Mouse (Mus musculus) granulocyte monocyte progenitor cell, adult 5-6 weeks (primary cell): Measurements from ENCODE around the gene Rps29. TPM values are rescaled to one million over a fixed set of nuclear protein-coding genes. Genes with fewer than 3 reads are reported as not detected.

ENCODE experiments used
- ATAC-seq: replicated peaks from 2 replicates; pipeline ENCODE4 v1.8.0; 2016; ENCODE audit warnings: mild to moderate bottlenecking, moderate TSS enrichment, inconsistent platforms; ENCODE audit not compliant: poor library complexity, severe bottlenecking
- total RNA-seq, 2 experiments: library from RNA; stranded (forward) in 1 of 2; stranded (reverse) in 1 of 2; fragments of 200-712, 200-1000 nt in 1 of 2; fragments of >200 nt in 1 of 2; fragmentation: Nextera tagmentation in 1 of 2; gene quantifications; 2 replicates each; pipeline ENCODE4 v1.2.3; 2014 to 2017

Rps29 gene
- total RNA-seq (2014; fragmentation: Nextera tagmentation) (3,535 and 4,742 TPM in 2 replicates), total RNA-seq (2017) (1,829 and 1,856 TPM in 2 replicates)

- peak; percentile 91 for ATAC-seq
Observed at GRCm38 (mm10) chr12:69158765-69159577, at the start of gene Rps29. Rps29 (minus strand) TSS chr12:69159186.

- no peak for ATAC-seq
Observed at GRCm38 (mm10) chr12:69208520-69208919, 49.5 kb upstream of the Rps29 start.

GRCm38 (mm10) chr12:69207926-69208325 is 48.9 kb upstream of the Rps29 start:
- ATAC-seq = no peak

- ATAC-seq = no peak
Observed at GRCm38 (mm10) chr12:69207396-69207795, 48.4 kb upstream of the Rps29 start.

DNA sequence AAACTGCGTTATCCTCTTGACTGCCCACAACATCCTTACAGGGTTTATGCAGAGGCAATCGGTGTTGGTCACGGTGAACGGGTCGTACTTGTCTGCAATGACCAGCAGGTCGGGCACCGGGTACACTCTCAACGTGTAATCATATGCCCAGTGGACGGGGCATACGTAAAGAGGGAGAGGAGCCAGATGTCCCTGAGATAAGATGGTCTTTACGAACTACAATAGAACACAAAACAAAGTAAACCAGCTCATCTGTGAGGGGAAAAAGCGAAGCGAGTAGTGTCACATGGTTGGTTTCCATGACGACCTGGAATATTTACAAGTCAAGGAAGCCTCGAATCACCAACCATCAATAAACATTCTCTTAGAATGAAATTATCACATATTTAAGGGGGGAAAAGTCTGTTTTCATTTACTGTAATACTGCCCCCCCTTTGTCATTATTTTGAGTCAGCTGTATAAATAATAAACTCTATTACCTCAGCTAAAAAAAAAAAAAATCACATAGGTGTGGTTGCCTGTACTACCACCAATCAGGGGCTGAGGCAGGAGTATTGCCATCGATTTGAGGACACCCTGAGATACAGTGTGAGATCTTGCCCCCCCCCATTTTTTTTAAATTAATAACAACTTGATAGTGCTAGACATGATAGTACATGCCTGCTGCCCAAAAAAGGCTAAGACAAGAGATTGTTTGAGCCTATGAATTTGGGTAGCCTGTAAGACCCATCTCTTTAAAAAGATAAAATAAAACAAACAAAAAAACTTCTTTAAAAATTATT is 45.3 kb upstream of the Rps29 start, which contains the start of gene Gm49384:
Gene Gm49384 (minus strand): TSS at position 216 of the 782 bp plus-strand sequence.
- no peak for ATAC-seq

GRCm38 (mm10) chr12:69198985-69199384 is 40.0 kb upstream of the Rps29 start:
- ATAC-seq = no peak

DNA sequence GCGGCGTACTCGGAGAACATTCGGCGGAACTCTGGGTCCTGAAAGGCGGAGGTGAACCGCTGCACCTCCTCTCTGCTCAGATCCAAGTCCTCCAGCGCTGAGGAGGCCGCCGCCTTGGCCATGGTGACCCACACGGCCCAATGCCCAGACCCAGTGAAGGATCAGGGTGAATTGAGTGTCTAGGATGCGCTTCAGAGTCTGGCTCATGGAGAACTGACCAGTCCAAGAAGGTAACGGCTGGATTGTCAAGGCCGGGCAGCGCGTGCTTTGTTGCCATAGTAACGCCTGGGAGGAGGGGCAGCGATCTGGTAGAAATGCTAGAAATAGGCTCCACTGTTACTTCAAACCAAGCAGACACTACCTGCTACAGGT is 39.2 kb upstream of the Rps29 start, which contains the start of gene Dnaaf2:
Gene Dnaaf2 (minus strand): TSS at position 266 of the 372 bp plus-strand sequence.
- ATAC-seq = peak; percentile 21

DNA sequence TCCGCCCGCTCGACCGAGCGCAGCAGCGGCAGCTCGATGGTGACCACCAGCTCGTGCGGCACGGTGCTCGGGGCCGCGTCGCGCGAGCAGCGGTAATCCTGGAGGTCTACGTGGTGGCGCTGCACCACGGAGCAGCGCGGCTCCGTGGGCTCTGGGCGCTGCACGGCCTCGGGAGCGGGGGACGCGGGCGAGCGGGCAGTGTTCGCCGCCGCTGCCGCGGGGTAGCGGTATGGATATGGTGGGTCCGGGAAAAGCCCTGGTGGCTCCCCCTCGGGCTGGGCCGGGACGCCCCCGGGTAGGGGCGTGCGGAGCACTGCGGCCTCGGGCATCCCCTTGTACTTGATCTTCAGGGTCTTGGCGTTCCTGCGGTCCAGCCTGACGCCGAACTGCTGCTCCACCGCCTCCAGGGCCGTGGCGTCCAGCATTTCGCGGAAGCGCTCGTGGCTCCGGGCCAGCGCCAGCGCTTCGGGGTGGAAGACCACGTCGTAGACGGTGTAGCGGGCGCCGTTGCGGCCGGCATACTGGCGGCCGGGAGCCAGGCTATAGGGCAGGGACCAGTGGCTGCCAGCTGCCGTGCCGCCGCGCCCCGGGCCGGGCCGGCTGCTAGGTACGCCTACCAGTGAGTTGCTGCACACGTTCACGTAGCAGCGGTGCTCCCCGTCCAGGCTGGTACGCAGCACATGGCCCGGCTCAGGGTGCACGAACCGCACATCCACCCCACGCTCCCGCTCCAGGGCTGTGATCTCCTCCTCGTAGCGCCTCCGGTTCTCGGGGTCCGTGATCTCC is 38.6 kb upstream of the Rps29 start:
- ATAC-seq = peak; percentile 59

DNA sequence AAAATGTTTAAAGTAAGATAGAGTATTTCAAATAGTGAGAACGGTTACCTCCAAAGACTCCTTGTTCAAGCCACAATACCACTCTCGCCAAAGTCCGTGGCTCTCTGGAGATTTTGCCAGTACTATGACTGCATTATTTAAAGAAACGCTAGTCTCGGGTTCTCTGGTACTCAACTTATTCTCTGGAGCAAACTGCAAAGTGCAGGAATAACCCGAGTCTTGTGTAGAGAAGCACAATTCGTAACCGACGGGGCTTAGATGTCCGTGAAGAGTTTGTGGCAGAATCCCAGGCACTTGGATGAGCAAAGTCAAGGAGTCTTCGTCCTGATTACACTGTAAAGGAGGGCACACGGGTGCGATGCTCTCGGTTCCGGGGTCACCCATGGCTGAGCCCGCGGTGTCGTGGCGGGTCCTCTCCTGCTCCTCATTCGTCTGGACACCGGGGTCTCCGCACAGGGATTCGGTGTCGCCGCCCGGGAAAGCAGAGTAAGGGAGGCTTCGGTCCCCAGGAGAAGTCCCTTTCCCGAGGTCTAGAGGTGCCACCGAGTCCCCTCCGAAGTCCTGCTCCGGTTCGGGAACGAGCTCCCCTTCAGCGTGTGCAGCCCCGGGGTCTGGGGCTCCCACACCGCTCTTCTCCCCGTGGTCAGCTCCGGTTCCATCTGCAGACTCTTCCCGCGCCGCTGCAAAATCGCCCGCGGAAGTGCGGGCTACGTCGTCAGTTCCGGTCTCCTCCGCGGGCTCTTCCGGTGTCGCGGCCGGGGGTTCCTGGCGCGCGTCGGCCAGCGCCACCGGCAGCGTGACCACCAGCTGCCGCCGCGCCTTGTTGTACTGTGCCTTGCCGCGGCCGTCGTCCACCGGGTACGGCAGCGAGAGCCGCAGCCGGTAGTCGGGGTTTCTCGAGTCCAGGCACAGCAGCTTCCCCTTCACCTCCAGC is 37.7 kb upstream of the Rps29 start, which contains the start of gene Gm49383:
Gene Gm49383 (minus strand): TSS at position 661 of the 934 bp plus-strand sequence.
- ATAC-seq = peak; percentile 82

DNA sequence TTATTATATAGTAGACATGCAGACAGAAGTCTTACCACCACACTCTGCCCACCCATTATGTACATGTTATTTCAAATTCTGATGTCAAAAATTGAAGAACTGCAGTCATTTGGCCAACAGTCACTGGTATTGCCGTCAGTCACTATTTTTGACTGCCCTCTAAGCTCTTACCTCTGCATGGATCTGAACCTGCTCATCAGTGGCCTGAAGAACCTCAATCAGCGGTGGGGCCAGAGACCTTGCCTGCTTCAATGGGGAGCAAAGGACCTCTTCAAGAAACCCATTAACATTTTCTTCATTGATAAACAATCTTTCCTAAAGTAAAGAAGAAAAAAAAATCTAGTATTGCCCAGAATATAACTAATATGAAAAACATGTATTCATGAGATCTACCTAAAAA is 33.7 kb upstream of the Rps29 start:
- ATAC-seq = no peak

DNA sequence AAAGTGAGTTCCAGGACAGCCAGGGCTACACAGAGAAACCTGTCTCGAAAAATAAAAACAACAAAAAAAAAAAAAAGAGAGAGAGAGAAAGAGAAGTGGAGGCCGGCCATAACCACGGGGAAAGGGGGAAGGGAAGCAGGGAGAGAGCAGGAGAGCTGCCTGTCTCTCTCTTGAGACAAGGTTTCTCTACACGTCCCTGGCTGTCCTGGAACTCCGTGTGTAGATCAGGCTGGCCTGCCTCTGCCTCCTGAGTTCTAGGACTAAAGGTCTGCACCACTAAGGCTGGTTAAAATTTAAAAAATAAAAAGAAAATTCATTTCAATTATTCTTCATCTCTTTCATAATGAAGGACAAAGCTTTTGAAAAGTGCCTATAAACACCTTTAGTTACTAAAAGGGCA is 32.4 kb upstream of the Rps29 start:
- ATAC-seq = no peak

DNA sequence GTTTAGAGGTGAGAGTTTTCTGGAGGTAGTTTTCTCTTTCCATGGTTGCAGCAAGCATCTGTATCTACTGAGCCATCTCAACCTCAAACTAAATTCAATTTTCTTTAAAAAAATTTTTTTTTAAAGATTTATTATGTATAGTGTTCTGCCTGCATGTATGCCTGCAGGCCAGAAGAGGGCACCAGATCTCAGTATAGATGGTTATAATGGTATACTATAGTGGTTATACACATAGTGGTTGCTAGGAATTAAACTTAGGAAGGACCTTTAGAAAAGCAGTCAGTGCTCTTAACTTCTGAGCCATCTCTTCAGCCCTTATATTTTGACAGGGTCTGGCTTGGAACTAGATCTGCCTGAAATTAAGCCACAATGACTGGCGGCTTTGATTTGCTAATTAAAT is 31.5 kb upstream of the Rps29 start:
- ATAC-seq = peak; percentile 64

GRCm38 (mm10) chr12:69190074-69190473 is 31.1 kb upstream of the Rps29 start:
- no peak for ATAC-seq

DNA sequence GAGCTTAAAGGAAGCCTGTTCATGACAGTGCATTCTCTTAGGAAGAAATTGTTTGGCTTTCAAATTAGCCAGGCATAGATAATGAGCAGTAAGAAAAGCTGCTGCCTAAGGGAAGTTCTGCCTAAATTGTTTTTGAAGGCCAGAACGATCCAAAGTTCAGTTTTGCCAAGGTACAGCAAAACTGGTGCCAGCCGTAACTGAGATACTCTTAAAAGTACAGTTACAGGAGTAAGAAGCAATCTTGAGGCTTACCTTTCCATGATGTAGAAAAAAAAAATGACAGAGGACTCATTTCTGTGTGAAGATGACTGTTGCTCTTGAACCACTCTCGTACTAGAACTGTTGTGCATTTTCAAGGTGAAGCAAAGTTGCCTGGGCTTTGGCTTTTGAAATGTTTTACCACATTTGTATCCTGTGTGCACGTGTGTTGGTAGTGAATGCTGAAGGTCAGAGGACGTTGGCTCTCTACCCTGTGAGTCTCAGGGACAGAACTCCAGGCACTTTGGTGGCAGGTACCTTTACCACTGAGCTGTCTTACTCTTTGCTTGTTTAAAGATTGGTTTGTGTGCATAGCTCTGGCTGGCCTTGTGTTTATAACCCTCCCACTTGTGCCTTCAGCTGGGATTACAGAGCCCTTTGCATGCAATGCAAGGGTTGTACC is 28.0 kb upstream of the Rps29 start:
- ATAC-seq = no peak

DNA sequence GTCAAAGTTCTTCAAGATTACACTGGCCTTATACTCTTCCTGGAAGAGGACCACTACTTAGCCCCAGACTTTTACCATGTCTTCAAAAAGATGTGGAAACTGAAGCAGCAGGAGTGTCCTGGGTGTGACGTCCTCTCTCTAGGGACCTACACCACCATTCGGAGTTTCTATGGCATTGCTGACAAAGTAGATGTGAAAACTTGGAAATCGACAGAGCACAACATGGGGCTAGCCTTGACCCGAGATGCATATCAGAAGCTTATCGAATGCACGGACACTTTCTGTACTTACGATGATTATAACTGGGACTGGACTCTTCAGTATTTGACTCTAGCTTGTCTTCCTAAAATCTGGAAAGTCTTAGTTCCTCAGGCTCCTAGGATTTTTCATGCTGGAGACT is 26.4 kb upstream of the Rps29 start:
- no peak for ATAC-seq

GRCm38 (mm10) chr12:69184342-69185295 is 25.6 kb upstream of the Rps29 start:
- peak; percentile 43 for ATAC-seq

DNA sequence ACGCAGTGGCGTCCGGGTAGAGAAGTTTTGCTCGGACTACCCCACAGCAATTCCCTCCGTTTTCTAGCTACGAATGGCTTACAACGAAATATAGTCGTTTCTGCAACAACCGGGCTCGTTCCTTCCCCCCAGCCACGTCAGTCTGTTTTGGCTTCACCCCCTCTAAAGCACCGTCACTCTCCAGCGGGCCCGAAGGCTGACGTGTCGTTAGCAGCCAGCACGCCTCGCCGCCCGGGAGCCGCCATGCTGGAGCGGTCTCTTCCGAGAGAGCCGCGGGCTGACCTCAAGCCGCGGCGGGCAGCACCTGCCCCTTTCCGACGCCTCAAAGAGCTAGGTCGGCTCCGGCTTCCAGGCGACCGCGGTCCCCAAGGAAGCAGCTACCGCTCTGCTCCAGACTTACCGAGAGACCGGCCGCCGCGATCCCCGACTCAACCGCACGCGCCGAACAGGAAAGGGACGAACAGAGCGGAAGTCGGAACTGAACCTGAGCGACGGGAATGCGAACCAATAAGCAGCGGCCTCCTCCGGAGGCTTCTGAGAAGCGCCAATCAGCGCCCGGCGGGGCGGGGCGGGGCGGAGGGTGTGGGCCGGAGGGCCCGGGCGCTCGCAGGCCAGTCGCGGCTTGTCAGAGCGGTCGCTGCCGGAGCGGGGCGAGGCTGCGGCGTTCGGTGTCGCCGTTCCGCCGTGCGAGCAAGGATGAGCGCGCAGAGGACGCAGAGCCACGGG is 24.8 kb upstream of the Rps29 start, which contains the start of the genes Rpl36al and Mgat2:
Gene Rpl36al (minus strand): TSS at position 501 of the 726 bp plus-strand sequence.
Gene Mgat2 (plus strand): TSS at position 575 of the 726 bp plus-strand sequence.
- ATAC-seq = peak; percentile 82
